ENCODE assay signal across 8 mouse cellular contexts in genomic region chr19:28009587-28010281, GRCm38 (mm10). TPM values are rescaled to one million over a fixed set of nuclear protein-coding genes. Genes with fewer than 3 reads are reported as not detected.
DNase-seq lines count a peak whose midpoint lies in the region; ATAC-seq and TF ChIP-seq lines count a peak whose summit lies in the region.

No protein-coding gene starts in this region.

- no peak for TF ChIP-seq POLR2A in bone marrow macrophage, adult 2 months (IDR thresholded peaks at IDR 0.05; ENCODE audit: borderline replicate concordance, low read depth, low read length)

- H3K4me3 ChIP-seq in erythroblast, embryonic 14.5 days (replicated peaks), result peak overlapping the region; percentile 89
- H3K4me3 ChIP-seq in bone marrow macrophage, adult 2 months (ENCODE audit: insufficient read depth, low read length), result peak overlapping the region; percentile 95
- peak overlapping the region; percentile 96 for H3K4me3 ChIP-seq in forebrain, embryonic 10.5 days
- peak overlapping the region; percentile 98 for H3K4me3 ChIP-seq in hindbrain, embryonic 15.5 days
- peak overlapping the region; percentile 83 for H3K4me3 ChIP-seq in midbrain, postnatal 0 days (ENCODE audit: low read depth, low read length)
- peak overlapping the region; percentile 95 for H3K4me3 ChIP-seq in stomach, postnatal 0 days (ENCODE audit: low read depth, low read length)

- no peak for TF ChIP-seq CTCF in bone marrow macrophage, adult 2 months (IDR thresholded peaks at IDR 0.05; ENCODE audit: low read depth, low read length)
- TF ChIP-seq CTCF in midbrain, postnatal 0 days (IDR thresholded peaks at IDR 0.05), result 0 out of 2 replicates have a peak, but pooled peaks have one; percentile 2
- no peak for TF ChIP-seq CTCF in stomach, postnatal 0 days (IDR thresholded peaks at IDR 0.05; ENCODE audit: low read depth)

- H3K9ac ChIP-seq in hindbrain, embryonic 15.5 days, result peak overlapping the region; percentile 97
- H3K9ac ChIP-seq in midbrain, postnatal 0 days (replicated peaks; ENCODE audit: low read length, poor library complexity, severe bottlenecking), result peak overlapping the region; percentile 87
- H3K9ac ChIP-seq in stomach, postnatal 0 days (ENCODE audit: low read length), result peak overlapping the region; percentile 94; the same call in 1 of the 2 replicates

- peaks cover 21% of the 10 kb centered on the region for H3K4me1 ChIP-seq in erythroblast, embryonic 14.5 days (ENCODE audit: control insufficient read depth)
- peaks cover 3% of the 10 kb centered on the region for H3K4me1 ChIP-seq in bone marrow macrophage, adult 2 months (ENCODE audit: control insufficient read depth, insufficient read depth, low read length)
- H3K4me1 ChIP-seq in forebrain, embryonic 10.5 days, result peaks cover 43% of the 10 kb centered on the region
- peaks cover 12% of the 10 kb centered on the region for H3K4me1 ChIP-seq in hindbrain, embryonic 15.5 days (replicated peaks)
- H3K4me1 ChIP-seq in midbrain, postnatal 0 days (ENCODE audit: insufficient read depth, low read length), result no peaks in the 10 kb centered on the region
- H3K4me1 ChIP-seq in stomach, postnatal 0 days (replicated peaks; ENCODE audit: control insufficient read depth, insufficient read depth), result no peaks in the 10 kb centered on the region

- peak; percentile 62 for DNase-seq in forebrain, embryonic 10.5 days (ENCODE audit: extremely low spot score, low spot score)
- DNase-seq in liver, result peak; percentile 23
- peak; percentile 63 for DNase-seq in midbrain, postnatal 0 days (ENCODE audit: low spot score)
- DNase-seq in stomach, postnatal 0 days (ENCODE audit: low spot score), result peak; percentile 19

- no peaks in the 10 kb centered on the region for H3K9me3 ChIP-seq in erythroblast, embryonic 14.5 days (ENCODE audit: control insufficient read depth, low read length)
- H3K9me3 ChIP-seq in forebrain, embryonic 10.5 days, result no peaks in the 10 kb centered on the region
- H3K9me3 ChIP-seq in hindbrain, embryonic 15.5 days, result no peaks in the 10 kb centered on the region
- H3K9me3 ChIP-seq in midbrain, postnatal 0 days (ENCODE audit: low read length), result no peaks in the 10 kb centered on the region
- no peaks in the 10 kb centered on the region for H3K9me3 ChIP-seq in stomach, postnatal 0 days (ENCODE audit: control insufficient read depth, low read length)

- no peak for TF ChIP-seq EP300 in stomach, postnatal 0 days (optimal IDR thresholded peaks at IDR 0.05)

- no peak for ATAC-seq in erythroblast, adult 5-6 weeks (replicated peaks; ENCODE audit: low FRiP score, poor library complexity, severe bottlenecking)
- ATAC-seq in hindbrain, embryonic 15.5 days (ENCODE audit: low FRiP score, low read depth), result no peak
- no peak for ATAC-seq in midbrain, postnatal 0 days (ENCODE audit: low FRiP score)
- no peak for ATAC-seq in stomach, postnatal 0 days (ENCODE audit: low FRiP score, low TSS enrichment)

- peak overlapping the region; percentile 61 for H3K4me2 ChIP-seq in hindbrain, embryonic 15.5 days
- peak overlapping the region; percentile 62 for H3K4me2 ChIP-seq in midbrain, postnatal 0 days (ENCODE audit: low read depth, low read length, poor library complexity, severe bottlenecking)
- peak overlapping the region; percentile 65 for H3K4me2 ChIP-seq in stomach, postnatal 0 days (replicated peaks; ENCODE audit: low read depth)

- under 1% methylated on average over 5 of the region's 5 CpGs for WGBS in forebrain, embryonic 10.5 days
- WGBS in hindbrain, embryonic 15.5 days, result 0% methylated on average over 5 of the region's 5 CpGs
- WGBS in midbrain, postnatal 0 days, result under 1% methylated on average over 5 of the region's 5 CpGs
- 4% methylated on average over 5 of the region's 5 CpGs for WGBS in stomach, postnatal 0 days

- H3K27me3 ChIP-seq in erythroblast, embryonic 14.5 days (ENCODE audit: control insufficient read depth), result peaks cover 2% of the 10 kb centered on the region
- H3K27me3 ChIP-seq in forebrain, embryonic 10.5 days (ENCODE audit: poor library complexity, severe bottlenecking), result no peaks in the 10 kb centered on the region
- no peaks in the 10 kb centered on the region for H3K27me3 ChIP-seq in hindbrain, embryonic 15.5 days
- H3K27me3 ChIP-seq in midbrain, postnatal 0 days (ENCODE audit: insufficient read depth, low read length), result no peaks in the 10 kb centered on the region
- no peaks in the 10 kb centered on the region for H3K27me3 ChIP-seq in stomach, postnatal 0 days (ENCODE audit: control insufficient read depth, insufficient read depth, low read length)

- H3K36me3 ChIP-seq in erythroblast, embryonic 14.5 days (ENCODE audit: control insufficient read depth), result no peaks in the 10 kb centered on the region
- no peaks in the 10 kb centered on the region for H3K36me3 ChIP-seq in forebrain, embryonic 10.5 days (replicated peaks)
- H3K36me3 ChIP-seq in hindbrain, embryonic 15.5 days, result no peaks in the 10 kb centered on the region
- no peaks in the 10 kb centered on the region for H3K36me3 ChIP-seq in midbrain, postnatal 0 days (ENCODE audit: insufficient read depth, low read length)
- no peaks in the 10 kb centered on the region for H3K36me3 ChIP-seq in stomach, postnatal 0 days (ENCODE audit: control insufficient read depth, insufficient read depth, low read length)

- no peak overlapping the region for H3K27ac ChIP-seq in bone marrow macrophage, adult 2 months (ENCODE audit: insufficient read depth, low read depth, low read length)
- H3K27ac ChIP-seq in forebrain, embryonic 10.5 days, result peak overlapping the region; percentile 99
- peak overlapping the region; percentile 100 for H3K27ac ChIP-seq in hindbrain, embryonic 15.5 days (replicated peaks)
- peak overlapping the region; percentile 100; the same call in 1 of the 2 replicates for H3K27ac ChIP-seq in midbrain, postnatal 0 days (ENCODE audit: low read depth, low read length)
- H3K27ac ChIP-seq in stomach, postnatal 0 days (replicated peaks), result peak overlapping the region; percentile 100; the same call in 1 of the 2 replicates

RNA-seq across cellular contexts. Expression of gene Rfx3, which starts 1.2 kb away (rescaled TPM):
- 0.02 and 0.06 TPM in 2 replicates for polyA plus RNA-seq in erythroblast, embryonic 14.5 days (2012)
- total RNA-seq in erythroblast, adult 5-6 weeks (2015; ENCODE audit: low replicate concordance), result 0.38 and 5.9 TPM in 2 replicates
- total RNA-seq in erythroblast, adult 5-6 weeks (2017; ENCODE audit: low replicate concordance), result 1.4 and 1.5 TPM in 2 replicates
- 3.2 and 3.5 TPM in 2 replicates for polyA plus RNA-seq in bone marrow macrophage, adult 2 months (2012; ENCODE audit: insufficient read depth, insufficient read length, missing spikeins)
- polyA plus RNA-seq in forebrain, embryonic 10.5 days (2016; fragmentation: Nextera tagmentation; extraction: Ambion mirVana), result 24.9 and 28.2 TPM in 2 replicates
- polyA plus RNA-seq in hindbrain, embryonic 15.5 days (2015; fragmentation: Nextera tagmentation; extraction: Ambion mirVana), result 26.0 and 26.2 TPM in 2 replicates
- total RNA-seq in midbrain, postnatal 0 days (2014; rRNA removed), result 26.4 and 36.7 TPM in 2 replicates
- polyA plus RNA-seq in midbrain, postnatal 0 days (2015; fragmentation: Nextera tagmentation; extraction: Ambion mirVana), result 11.6 and 14.2 TPM in 2 replicates
- 1.9 and 2.0 TPM in 2 replicates for polyA plus RNA-seq in stomach, postnatal 0 days (2015; fragmentation: Nextera tagmentation; extraction: Ambion mirVana)
